11 mouse cellular contexts compared by ENCODE assay signal in the genomic region with DNA sequence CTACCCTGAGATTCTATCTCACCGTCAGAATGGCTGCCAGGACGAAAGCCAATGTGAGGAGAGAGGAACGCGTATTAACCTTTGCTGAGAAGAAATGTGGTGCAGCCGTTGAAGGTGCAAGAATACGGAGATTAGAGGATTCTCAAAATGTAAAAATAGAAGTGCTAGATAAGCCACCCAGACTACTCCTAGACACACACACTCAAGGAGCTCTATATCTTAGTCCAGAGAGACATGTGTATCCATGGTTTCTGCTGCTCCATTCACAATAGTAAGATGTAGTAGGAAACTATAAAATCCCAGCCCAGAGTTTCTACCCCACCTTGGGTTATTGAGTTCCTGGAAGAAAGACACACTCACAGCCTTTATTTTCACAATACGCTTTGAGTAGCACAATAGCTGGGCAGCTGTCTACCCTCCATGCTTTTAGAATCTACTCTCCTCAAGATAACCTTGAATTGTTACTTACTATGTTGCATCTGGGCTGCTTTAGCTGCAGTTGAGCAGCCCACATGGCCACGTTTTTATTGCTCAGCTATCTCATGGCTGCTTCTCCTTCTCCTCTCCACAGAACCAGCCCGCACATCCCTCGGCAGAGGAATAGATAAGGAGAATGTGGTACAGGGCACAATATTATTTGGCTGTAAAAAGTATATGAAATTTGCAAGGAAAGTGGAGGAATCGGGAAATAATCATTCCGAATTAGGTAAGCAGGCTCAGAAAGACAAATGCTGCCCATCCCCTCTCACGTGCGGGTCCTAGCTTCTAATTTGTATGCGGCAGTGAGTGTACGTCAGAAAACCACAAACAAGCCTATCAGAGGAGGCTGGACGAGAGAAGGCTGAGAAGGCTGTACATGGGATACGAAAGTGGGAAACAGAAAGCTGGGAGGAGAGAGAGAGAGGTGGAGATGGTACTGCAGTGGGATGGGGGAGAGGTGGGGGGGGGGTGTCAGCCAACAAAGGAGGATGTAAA.
DNase-seq lines count a peak whose midpoint lies in the region; ATAC-seq lines count a peak whose summit lies in the region.
"Had no signal": no experiment of that assay in that cellular context is flagged by ENCODE, and none has a peak within 500 bp of the region (broad histone marks: within the 10 kb centered on the region; RNA-seq: fewer than 3 reads in every experiment).

No protein-coding gene starts in this region.

- peaks cover 4% of the 10 kb centered on the region; the same call in 1 of the 2 replicates for H3K4me1 ChIP-seq in lung, embryonic 16.5 days (replicated peaks; ENCODE audit: control insufficient read depth, insufficient read depth, low read length)

- no peaks in the 10 kb centered on the region for H3K27me3 ChIP-seq in lung, embryonic 16.5 days (ENCODE audit: control insufficient read depth, insufficient read depth, low read depth, low read length)

- no peak for ATAC-seq in lung, embryonic 16.5 days (ENCODE audit: low read depth)
- ATAC-seq: inflammation-experienced regulatory T-cells, adult 6 months had no signal

- no peaks in the 10 kb centered on the region for H3K36me3 ChIP-seq in lung, embryonic 16.5 days (ENCODE audit: control insufficient read depth, insufficient read depth, low read length)

- no peaks in the 10 kb centered on the region for H3K9me3 ChIP-seq in lung, embryonic 16.5 days (ENCODE audit: control insufficient read depth, low read length)

- 66% methylated on average over 18 of the region's 18 CpGs for WGBS in lung, embryonic 16.5 days

- H3K27ac ChIP-seq in lung, embryonic 16.5 days (ENCODE audit: low read length), result no peak overlapping the region
- H3K27ac ChIP-seq: macrophage had no signal

- peak; percentile 20 to 56 for DNase-seq in frontal cortex, adult 2 months (ENCODE audit: extremely low spot score in 1 of 2, low spot score in 1 of 2)
- no peak for DNase-seq in frontal cortex, postnatal 10 days (ENCODE audit: low spot score in 2 of 2)
- no peak for DNase-seq in lung, postnatal 36 days
- peak; percentile 13 to 31 for DNase-seq in left cerebral cortex, adult 8-10 months (ENCODE audit: low spot score in 2 of 2)
- DNase-seq in right cerebral cortex, postnatal 10 days (ENCODE audit: low spot score in 2 of 2), result peak; percentile 50 to 65
- no peak for DNase-seq in ovary, adult 18-20 months (ENCODE audit: low spot score)
- no peak for DNase-seq in ovary, postnatal 14 days (ENCODE audit: low spot score)
- DNase-seq: adrenal gland, adult 8-10 months had no signal

- no peak overlapping the region for H3K9ac ChIP-seq in lung, embryonic 16.5 days (ENCODE audit: low read length)

- H3K4me2 ChIP-seq in lung, embryonic 16.5 days (ENCODE audit: low read depth, low read length), result peak overlapping the region; percentile 34; the same call in 1 of the 2 replicates

- no peak overlapping the region for H3K4me3 ChIP-seq in lung, embryonic 16.5 days (ENCODE audit: low read length)

Comparison
In these comparisons a context has a peak if more than half of its experiments do, and no peak if none do; other contexts are left out.
1. DNase-seq: peak in frontal cortex, adult 2 months (2 of 2), left cerebral cortex, adult 8-10 months (2 of 2) and right cerebral cortex, postnatal 10 days (2 of 2); none in frontal cortex, postnatal 10 days (0 of 2), lung, postnatal 36 days (single experiment), ovary, adult 18-20 months (single experiment) and ovary, postnatal 14 days (single experiment).